Mouse (Mus musculus) CD8-positive naive resting alpha-beta T cell, adult 57 days (primary cell): ENCODE data around the gene Cyp2r1. TPM values are rescaled to one million over a fixed set of nuclear protein-coding genes. Genes with fewer than 3 reads are reported as not detected.

Experiments
- total RNA-seq: library from RNA; stranded (reverse); gene quantifications from one replicate; pipeline ENCODE4 v1.2.4, GENCODE M21; 2023

Cyp2r1 gene
- 4.5 TPM for total RNA-seq

DNA sequence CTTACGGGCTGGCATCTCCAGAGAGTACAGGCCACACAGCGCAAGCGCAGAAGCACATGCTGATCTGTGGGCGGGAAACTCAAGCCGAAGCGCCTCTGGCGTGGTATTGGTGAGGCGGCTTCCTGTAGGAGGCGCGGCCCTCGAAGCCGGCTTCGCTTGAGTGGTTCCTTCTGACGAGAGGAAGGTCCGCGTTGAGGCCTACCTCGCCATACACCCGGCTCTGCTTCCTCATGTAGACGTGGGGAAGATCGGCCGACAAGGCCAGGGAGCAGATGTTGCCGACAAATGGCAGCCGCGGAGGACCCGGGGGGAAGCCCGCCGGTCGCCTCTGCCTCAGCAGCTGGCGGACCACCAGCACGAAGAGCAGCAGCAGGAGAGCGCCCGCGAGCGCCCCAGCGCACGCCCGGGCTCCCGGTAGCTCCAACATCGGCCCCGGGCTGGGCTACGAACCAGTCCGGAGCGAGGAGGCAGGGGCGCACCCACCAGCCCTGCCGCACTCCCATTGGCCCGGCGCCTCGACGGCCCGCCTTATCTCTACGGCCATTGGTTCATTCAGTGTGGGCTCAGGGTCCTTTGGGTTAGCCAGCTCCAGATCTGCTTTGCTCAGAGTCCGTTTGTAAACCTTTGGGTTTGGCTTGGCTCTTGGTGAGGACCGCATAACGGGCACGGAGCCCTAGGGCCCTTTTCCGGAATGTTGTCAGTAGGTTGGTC is at the start of gene Cyp2r1:
TSS of gene Cyp2r1 (minus strand) at position 442 of the 711 bp plus-strand sequence.

Other genes starting within 250 kb of the Cyp2r1 start
- gene Pde3b, start 147.7 kb downstream of the Cyp2r1 start, total RNA-seq, result 122 TPM
- not detected for gene Calca, start 73.4 kb upstream of the Cyp2r1 start, total RNA-seq
- gene Calcb, start 155.7 kb upstream of the Cyp2r1 start, total RNA-seq, result not detected
- gene Insc, start 180.7 kb upstream of the Cyp2r1 start, total RNA-seq, result 1.8 TPM